Mouse (Mus musculus) brown adipose tissue, adult 24 weeks (tissue): ENCODE data around the gene Tbc1d17. TPM values are rescaled to one million over a fixed set of nuclear protein-coding genes. Genes with fewer than 3 reads are reported as not detected.
A peak's percentile ranks its signal among the peaks of the same experiment; 100 is the strongest.

ENCODE experiments used
- H3K27ac ChIP-seq: fragments of 200-500 bp; replicated peaks from 2 replicates; pipeline ENCODE4 v1.5.1; 2012; ENCODE audit warnings: low read depth, mild to moderate bottlenecking, low read length
- H3K4me1 ChIP-seq: fragments of 200-500 bp; 2 replicates; pipeline ENCODE4 v1.6.1; 2012; ENCODE audit warnings: low read length, mixed read lengths; ENCODE audit not compliant: control insufficient read depth, insufficient read depth, insufficient read length
- H3K4me3 ChIP-seq: fragments of 200-500 bp; 2 replicates; pipeline ENCODE4 v1.5.1; 2012; ENCODE audit warnings: low read depth, mild to moderate bottlenecking, low read length, moderate library complexity; ENCODE audit not compliant: insufficient read depth
- polyA plus RNA-seq: library from polyadenylated mRNA; stranded (reverse); fragments of >200 nt; gene quantifications from 2 replicates; pipeline ENCODE4 v1.2.4, GENCODE M21; 2012; ENCODE audit not compliant: missing spikeins, insufficient read depth, insufficient read length

Tbc1d17 gene
- polyA plus RNA-seq, 1 experiment: 28.2 TPM

- Histone ChIP-seq H3K4me3 (peak within 1 kb of the TSS; percentile 79), H3K27ac (peak within 1 kb of the TSS; percentile 85), H3K4me1 (peaks cover 20% of the 10 kb centered on the region)
These were observed 33.0 kb downstream of the Tbc1d17 start, which contains the start of the genes Nup62 and Il4i1 for GRCm38 (mm10) chr7:44815721-44816469. Gene Nup62 (plus strand): TSS chr7:44816088. Gene Il4i1 (plus strand): TSS chr7:44816387.

- Histone ChIP-seq H3K4me3 (peak overlapping the region; percentile 79), H3K27ac (peak overlapping the region; percentile 45; the same call in 1 of the 2 replicates), H3K4me1 (peaks cover 17% of the 10 kb centered on the region)
These were observed 33.8 kb downstream of the Tbc1d17 start for GRCm38 (mm10) chr7:44814952-44815553.

GRCm38 (mm10) chr7:44814423-44814822, 34.5 kb downstream of the Tbc1d17 start:
- Histone ChIP-seq H3K27ac (no peak overlapping the region), H3K4me1 (peaks cover 15% of the 10 kb centered on the region), H3K4me3 (no peak overlapping the region)

GRCm38 (mm10) chr7:44813985-44814384, 34.9 kb downstream of the Tbc1d17 start:
- no peak overlapping the region for H3K27ac ChIP-seq
- H3K4me1 ChIP-seq: peaks cover 13% of the 10 kb centered on the region
- H3K4me3 ChIP-seq: no peak overlapping the region

- peaks cover 4% of the 10 kb centered on the region for H3K4me1 ChIP-seq
- no peak overlapping the region for H3K4me3 ChIP-seq
- H3K27ac ChIP-seq: no peak overlapping the region
These were observed 36.1 kb downstream of the Tbc1d17 start for GRCm38 (mm10) chr7:44812651-44813325.

- Histone ChIP-seq H3K4me1 (no peaks in the 10 kb centered on the region; the same call in 1 of the 2 replicates), H3K4me3 (no peak overlapping the region), H3K27ac (no peak overlapping the region)
These were observed 37.9 kb downstream of the Tbc1d17 start for GRCm38 (mm10) chr7:44810819-44811557.

GRCm38 (mm10) chr7:44810365-44810764, 38.5 kb downstream of the Tbc1d17 start:
- Histone ChIP-seq H3K4me3 (no peak overlapping the region), H3K27ac (no peak overlapping the region), H3K4me1 (no peaks in the 10 kb centered on the region; the same call in 1 of the 2 replicates)

- Histone ChIP-seq H3K4me1 (no peaks in the 10 kb centered on the region), H3K27ac (no peak overlapping the region), H3K4me3 (no peak overlapping the region)
These were observed 39.4 kb downstream of the Tbc1d17 start for GRCm38 (mm10) chr7:44809466-44809865.

- no peaks in the 10 kb centered on the region for H3K4me1 ChIP-seq
- H3K27ac ChIP-seq: no peak overlapping the region
These were observed 40.0 kb downstream of the Tbc1d17 start for GRCm38 (mm10) chr7:44808927-44809326.

GRCm38 (mm10) chr7:44792781-44793180, 56.1 kb downstream of the Tbc1d17 start:
- H3K4me3 ChIP-seq: no peak overlapping the region
- no peaks in the 10 kb centered on the region for H3K4me1 ChIP-seq
- H3K27ac ChIP-seq: no peak overlapping the region

More at GRCm38 (mm10) chr7:44808927-44809326, 40.0 kb downstream of the Tbc1d17 start:
- no peak overlapping the region for H3K4me3 ChIP-seq

- H3K4me1 ChIP-seq: no peaks in the 10 kb centered on the region
- H3K27ac ChIP-seq: no peak overlapping the region
- no peak overlapping the region for H3K4me3 ChIP-seq
These were observed 58.8 kb downstream of the Tbc1d17 start for GRCm38 (mm10) chr7:44790066-44790465.

GRCm38 (mm10) chr7:44789531-44789930, 59.3 kb downstream of the Tbc1d17 start:
- no peaks in the 10 kb centered on the region for H3K4me1 ChIP-seq
- no peak overlapping the region for H3K27ac ChIP-seq

More at GRCm38 (mm10) chr7:44789531-44789930, 59.3 kb downstream of the Tbc1d17 start:
- H3K4me3 ChIP-seq: no peak overlapping the region
